Mouse (Mus musculus) forebrain, embryonic 13.5 days (tissue): ENCODE results near the gene Zdhhc23. TPM values are rescaled to one million over a fixed set of nuclear protein-coding genes. Genes with fewer than 3 reads are reported as not detected.

ENCODE experiments used
- ATAC-seq: fragments of 200-750 bp; cut with Nextera tagmentation; 2 replicates; pipeline ENCODE4 v1.8.0; 2017
- H3K27ac ChIP-seq: fragments of 300-500 bp; sonication (generic); 2 replicates; pipeline ENCODE4 v1.5.1; 2015; ENCODE audit warnings: inconsistent platforms, mild to moderate bottlenecking, moderate library complexity
- H3K27me3 ChIP-seq: fragments of 300-500 bp; sonication (generic); 2 replicates; pipeline ENCODE4 v1.6.1; 2015; ENCODE audit warnings: mild to moderate bottlenecking, inconsistent platforms
- H3K36me3 ChIP-seq: fragments of 300-500 bp; sonication (generic); 2 replicates; pipeline ENCODE4 v1.6.1; 2015; ENCODE audit warnings: mild to moderate bottlenecking, inconsistent platforms; ENCODE audit not compliant: poor library complexity, severe bottlenecking
- H3K4me1 ChIP-seq: fragments of 300-500 bp; sonication (generic); 2 replicates; pipeline ENCODE4 v1.6.1; 2015; ENCODE audit warnings: inconsistent platforms
- H3K4me2 ChIP-seq: fragments of 300-500 bp; sonication (generic); 2 replicates; pipeline ENCODE4 v1.6.1; 2015; ENCODE audit warnings: inconsistent platforms, mild to moderate bottlenecking, moderate library complexity
- H3K4me3 ChIP-seq: fragments of 300-500 bp; sonication (generic); 2 replicates; pipeline ENCODE4 v1.5.1; 2015; ENCODE audit warnings: mild to moderate bottlenecking, inconsistent platforms
- H3K9ac ChIP-seq: fragments of 300-500 bp; sonication (generic); 2 replicates; pipeline ENCODE4 v1.6.1; 2015; ENCODE audit warnings: mild to moderate bottlenecking, inconsistent platforms
- H3K9me3 ChIP-seq: fragments of 300-500 bp; sonication (generic); replicated peaks from 2 replicates; pipeline ENCODE4 v1.6.1; 2016; ENCODE audit warnings: inconsistent platforms
- WGBS: fragments of 180-500 bp; shearing (Covaris S2); methylation state at CpG from one replicate; pipeline ENCODE4 v1.1.7; 2015; 5-methylcytosine and 5-hydroxymethylcytosine counted together
- polyA plus RNA-seq: library from polyadenylated mRNA; unstranded; fragments of >200 nt; fragmentation: Nextera tagmentation; extraction: Ambion mirVana; gene quantifications from 2 replicates; pipeline ENCODE4 v1.2.1, GENCODE M21; 2015

Zdhhc23 gene
- polyA plus RNA-seq, 1 experiment from 2014 or later: 0.76 TPM

DNA sequence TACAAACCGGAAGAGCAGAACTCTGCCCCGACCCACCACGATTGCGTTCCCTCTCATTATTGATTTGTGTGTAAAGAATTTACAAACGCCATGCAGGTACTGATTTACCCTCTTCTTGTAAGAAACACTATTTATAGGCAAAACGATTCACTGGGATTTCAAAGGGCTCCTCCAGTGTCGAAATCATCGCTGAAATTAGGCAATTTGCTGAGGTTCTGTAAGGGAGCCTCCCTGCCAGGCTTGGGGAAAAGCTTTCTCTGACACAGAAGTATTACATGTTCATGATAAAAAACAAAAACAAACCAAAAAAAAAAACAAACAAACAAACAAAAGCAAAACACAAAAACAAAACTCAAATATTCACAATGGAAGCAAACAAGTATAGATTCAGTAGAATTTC lies 19.5 kb upstream of the Zdhhc23 start:
- no peaks in the 10 kb centered on the region for H3K9me3 ChIP-seq
- no peak overlapping the region for H3K9ac ChIP-seq
- H3K27ac ChIP-seq: no peak overlapping the region
- no peaks in the 10 kb centered on the region for H3K36me3 ChIP-seq
- ATAC-seq: no peak
- H3K4me3 ChIP-seq: no peak overlapping the region
- H3K4me1 ChIP-seq: no peaks in the 10 kb centered on the region
- H3K27me3 ChIP-seq: no peaks in the 10 kb centered on the region
- H3K4me2 ChIP-seq: no peak overlapping the region
- WGBS: 80% methylated on average over 8 of the region's 8 CpGs

DNA sequence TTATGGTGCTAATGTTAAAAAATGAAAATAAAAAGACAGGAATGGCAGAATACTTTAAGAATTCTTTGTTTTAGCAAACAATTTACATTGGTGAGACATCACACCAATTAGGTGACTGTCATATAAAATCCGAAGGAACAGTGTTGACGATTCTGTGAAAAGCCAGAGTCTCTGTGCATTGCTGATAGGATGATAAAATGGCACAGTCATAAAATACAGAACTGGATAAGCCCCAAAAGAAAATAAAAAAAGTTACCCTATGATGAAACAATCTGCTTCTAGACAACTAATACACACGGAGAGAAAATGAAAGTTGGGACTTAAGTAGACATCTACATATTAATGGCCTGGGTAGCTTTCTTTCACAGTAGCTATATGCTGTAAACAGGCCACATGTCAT lies 15.0 kb upstream of the Zdhhc23 start:
- no peaks in the 10 kb centered on the region for H3K36me3 ChIP-seq
- 85% methylated on average over 3 of the region's 3 CpGs for WGBS
- H3K9ac ChIP-seq: no peak overlapping the region
- no peaks in the 10 kb centered on the region for H3K27me3 ChIP-seq
- ATAC-seq: no peak
- no peak overlapping the region for H3K4me3 ChIP-seq
- no peak overlapping the region for H3K27ac ChIP-seq
- H3K9me3 ChIP-seq: no peaks in the 10 kb centered on the region
- H3K4me1 ChIP-seq: no peaks in the 10 kb centered on the region
- H3K4me2 ChIP-seq: no peak overlapping the region

DNA sequence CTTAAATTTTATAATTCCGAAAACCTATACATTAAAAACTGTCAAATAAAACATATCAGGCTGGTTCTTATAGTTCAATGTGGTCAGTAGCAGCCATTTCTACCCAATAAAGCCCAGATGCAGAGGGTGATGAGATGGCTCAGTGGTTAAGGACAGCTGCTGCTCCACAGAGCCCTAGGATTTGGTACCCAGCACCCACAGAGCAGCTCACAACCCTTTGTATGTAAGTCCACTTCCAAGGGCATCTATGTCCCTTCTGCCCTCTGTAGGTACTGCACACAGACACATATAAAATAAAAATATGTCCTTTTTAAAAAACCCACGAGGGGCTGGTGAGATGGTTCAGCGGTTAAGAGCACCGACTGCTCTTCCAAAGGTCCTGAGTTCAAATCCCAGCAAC lies 6.7 kb upstream of the Zdhhc23 start:
- 95% methylated on average over 4 of the region's 4 CpGs for WGBS
- H3K4me3 ChIP-seq: no peak overlapping the region
- H3K9ac ChIP-seq: no peak overlapping the region
- ATAC-seq: no peak
- no peak overlapping the region for H3K27ac ChIP-seq
- no peaks in the 10 kb centered on the region for H3K4me1 ChIP-seq
- no peaks in the 10 kb centered on the region for H3K36me3 ChIP-seq
- no peak overlapping the region for H3K4me2 ChIP-seq
- no peaks in the 10 kb centered on the region for H3K9me3 ChIP-seq
- H3K27me3 ChIP-seq: no peaks in the 10 kb centered on the region

DNA sequence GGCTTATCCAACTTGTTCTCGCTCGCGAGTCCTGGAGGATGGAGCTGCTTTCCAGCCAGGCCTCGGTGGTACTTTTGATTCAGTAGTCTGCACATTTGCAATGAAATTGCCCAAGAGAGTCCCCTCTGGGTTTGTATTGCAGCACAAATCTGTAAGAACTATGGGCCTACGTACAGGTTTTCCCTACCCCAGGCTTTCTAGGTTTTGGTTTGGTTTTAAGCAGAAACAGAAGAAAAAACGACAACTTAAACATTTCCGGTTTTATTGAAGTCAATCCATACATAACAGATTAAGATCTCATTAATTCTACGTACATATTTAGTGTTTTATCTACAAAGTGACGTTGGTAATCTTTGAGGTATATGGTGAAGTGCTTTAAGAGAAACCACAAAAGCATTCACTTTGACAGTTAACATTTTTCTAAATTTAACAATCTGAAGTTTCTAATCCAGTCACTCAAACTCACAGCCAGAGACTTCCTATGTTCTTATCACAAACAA lies 569 bp upstream of the Zdhhc23 start:
- ATAC-seq: no peak; the same call in 1 of the 2 replicates
- no peaks in the 10 kb centered on the region for H3K36me3 ChIP-seq
- WGBS: 29% methylated on average over 9 of the region's 9 CpGs
- peaks cover 4% of the 10 kb centered on the region; the same call in 1 of the 2 replicates for H3K4me1 ChIP-seq
- no peak overlapping the region for H3K27ac ChIP-seq
- H3K4me2 ChIP-seq: peak overlapping the region; percentile 100
- peaks cover 17% of the 10 kb centered on the region for H3K27me3 ChIP-seq
- H3K9me3 ChIP-seq: no peaks in the 10 kb centered on the region
- peak overlapping the region; percentile 75 for H3K9ac ChIP-seq
- H3K4me3 ChIP-seq: peak overlapping the region; percentile 71

DNA sequence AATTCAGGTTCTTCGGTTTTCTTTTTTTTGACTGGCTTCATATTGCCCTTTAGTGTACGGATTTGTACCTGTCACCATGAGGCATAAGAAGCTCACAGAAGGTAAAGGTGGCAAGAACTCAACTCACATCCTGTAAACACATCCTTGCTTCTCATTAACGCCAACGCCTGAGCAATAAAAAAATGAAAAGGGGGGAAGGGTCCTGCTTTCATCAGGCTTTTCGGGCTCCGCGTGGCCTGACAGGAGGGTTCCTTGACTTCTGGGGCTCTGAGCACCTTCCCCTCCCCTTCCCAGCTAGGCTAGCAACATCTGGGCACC lies 622 bp downstream of the Zdhhc23 start:
- Histone ChIP-seq H3K4me3 (peak overlapping the region; percentile 71), H3K9me3 (no peaks in the 10 kb centered on the region), H3K27me3 (peaks cover 17% of the 10 kb centered on the region), H3K9ac (peak overlapping the region; percentile 75), H3K36me3 (no peaks in the 10 kb centered on the region), H3K4me1 (peaks cover 4% of the 10 kb centered on the region; the same call in 1 of the 2 replicates), H3K4me2 (peak overlapping the region; percentile 100), H3K27ac (no peak overlapping the region)
- no peak for ATAC-seq
- WGBS: 16% methylated on average over 7 of the region's 7 CpGs

DNA sequence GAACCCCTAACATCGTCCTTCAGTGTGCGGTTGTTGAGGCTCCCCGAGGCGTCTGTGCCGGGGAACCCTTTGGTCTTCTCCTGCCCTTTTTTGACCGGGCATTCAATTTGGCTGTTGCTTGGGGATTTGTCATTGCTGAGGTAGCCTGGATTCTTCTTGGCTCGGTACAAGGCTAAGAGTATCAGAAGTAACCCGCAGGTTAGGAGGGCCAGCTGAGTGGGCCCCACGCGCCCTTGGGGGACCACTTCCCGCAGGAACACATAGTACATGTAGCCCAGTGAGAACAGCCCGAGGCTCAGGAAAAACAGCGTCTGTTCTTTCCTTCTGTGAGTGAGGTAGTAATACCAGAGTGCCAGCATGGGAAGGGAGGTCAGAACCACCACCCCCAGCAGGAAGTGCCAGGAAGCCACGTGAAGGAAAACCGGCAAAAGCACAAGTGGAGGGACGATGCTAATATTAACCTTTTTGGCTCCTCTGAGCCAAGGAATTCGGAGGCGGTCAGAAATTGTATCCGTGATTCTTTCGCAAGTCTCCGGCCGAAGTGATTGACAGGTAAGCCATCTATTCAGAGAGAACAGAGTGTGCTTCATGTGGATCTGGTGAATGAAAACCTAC lies 5.9 kb downstream of the Zdhhc23 start:
- no peaks in the 10 kb centered on the region for H3K9me3 ChIP-seq
- ATAC-seq: no peak
- WGBS: 77% methylated on average over 22 of the region's 22 CpGs
- H3K4me1 ChIP-seq: no peaks in the 10 kb centered on the region
- no peak overlapping the region for H3K4me3 ChIP-seq
- no peak overlapping the region for H3K9ac ChIP-seq
- H3K27ac ChIP-seq: no peak overlapping the region
- H3K4me2 ChIP-seq: no peak overlapping the region
- no peaks in the 10 kb centered on the region; the same call in 1 of the 2 replicates for H3K36me3 ChIP-seq
- H3K27me3 ChIP-seq: peaks cover 4% of the 10 kb centered on the region; the same call in 1 of the 2 replicates

DNA sequence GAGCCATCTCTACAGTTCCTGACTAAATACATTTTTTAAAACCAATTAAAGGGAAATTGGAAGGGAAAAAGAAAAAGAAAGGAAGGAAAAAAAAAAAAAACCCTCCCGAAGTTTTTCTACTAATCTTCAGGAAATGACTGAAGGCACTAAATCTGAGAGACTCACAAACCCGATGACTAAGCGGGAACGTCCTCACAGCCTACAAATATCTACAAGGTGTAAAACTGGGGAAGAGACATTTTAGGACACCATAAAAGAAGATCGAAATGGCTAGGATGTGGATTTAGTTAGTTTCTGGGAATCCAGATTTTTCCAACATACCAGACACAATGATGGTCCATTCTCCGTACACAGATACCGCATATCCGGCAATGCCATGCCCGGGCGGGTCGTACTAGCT lies 6.4 kb downstream of the Zdhhc23 start:
- Histone ChIP-seq H3K9ac (no peak overlapping the region), H3K4me1 (no peaks in the 10 kb centered on the region), H3K36me3 (no peaks in the 10 kb centered on the region; the same call in 1 of the 2 replicates), H3K27me3 (no peaks in the 10 kb centered on the region), H3K9me3 (no peaks in the 10 kb centered on the region), H3K4me3 (no peak overlapping the region), H3K27ac (no peak overlapping the region), H3K4me2 (no peak overlapping the region)
- ATAC-seq: no peak
- WGBS: 93% methylated on average over 11 of the region's 11 CpGs

DNA sequence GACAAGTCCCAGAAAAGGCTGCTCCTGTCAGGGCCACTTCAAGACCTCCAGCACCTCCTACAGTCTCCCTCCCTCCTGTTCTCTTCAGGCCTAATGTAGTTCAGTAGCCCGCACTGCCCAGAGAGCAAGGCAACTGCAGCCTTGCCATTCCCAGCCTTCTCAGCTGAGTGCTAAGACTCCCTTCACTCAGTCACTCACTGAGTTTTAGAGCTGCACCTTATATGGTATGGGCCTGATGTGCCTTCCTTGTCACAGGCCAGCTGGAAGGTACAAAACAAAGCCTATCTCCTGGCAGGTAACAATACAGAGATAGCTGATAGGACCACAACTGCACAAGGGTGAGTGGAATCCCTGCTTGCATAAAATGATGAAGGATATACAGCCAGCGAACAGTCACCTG lies 7.2 kb downstream of the Zdhhc23 start:
- Histone ChIP-seq H3K4me1 (no peaks in the 10 kb centered on the region), H3K9ac (no peak overlapping the region), H3K27me3 (no peaks in the 10 kb centered on the region), H3K36me3 (no peaks in the 10 kb centered on the region; the same call in 1 of the 2 replicates), H3K4me3 (no peak overlapping the region), H3K9me3 (no peaks in the 10 kb centered on the region), H3K27ac (no peak overlapping the region), H3K4me2 (no peak overlapping the region)
- ATAC-seq: no peak
- WGBS: 94% methylated on average over 2 of the region's 2 CpGs

DNA sequence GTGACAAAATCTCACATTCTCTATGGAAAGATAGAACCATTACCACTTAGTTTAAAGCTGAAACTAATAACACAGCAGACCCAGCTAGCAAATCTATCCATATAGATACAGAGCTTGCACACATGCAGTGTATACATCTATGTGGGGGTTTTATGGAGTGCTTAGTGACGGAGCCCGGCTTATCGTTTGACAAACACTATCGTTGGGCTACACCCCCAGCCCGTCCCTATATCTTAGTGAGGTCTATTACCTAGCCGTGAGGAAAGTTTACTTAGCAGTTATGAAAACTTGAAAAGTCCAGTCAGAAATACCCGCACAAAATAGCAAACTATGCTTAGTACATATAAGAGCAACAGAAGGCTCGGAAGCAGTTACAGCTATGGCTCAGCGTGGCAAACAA lies 7.8 kb downstream of the Zdhhc23 start:
- Histone ChIP-seq H3K9me3 (no peaks in the 10 kb centered on the region), H3K4me2 (no peak overlapping the region), H3K27me3 (no peaks in the 10 kb centered on the region), H3K4me3 (no peak overlapping the region), H3K27ac (no peak overlapping the region), H3K9ac (no peak overlapping the region), H3K4me1 (peaks cover 2% of the 10 kb centered on the region; the same call in 1 of the 2 replicates), H3K36me3 (no peaks in the 10 kb centered on the region; the same call in 1 of the 2 replicates)
- no peak for ATAC-seq
- 95% methylated on average over 9 of the region's 9 CpGs for WGBS

DNA sequence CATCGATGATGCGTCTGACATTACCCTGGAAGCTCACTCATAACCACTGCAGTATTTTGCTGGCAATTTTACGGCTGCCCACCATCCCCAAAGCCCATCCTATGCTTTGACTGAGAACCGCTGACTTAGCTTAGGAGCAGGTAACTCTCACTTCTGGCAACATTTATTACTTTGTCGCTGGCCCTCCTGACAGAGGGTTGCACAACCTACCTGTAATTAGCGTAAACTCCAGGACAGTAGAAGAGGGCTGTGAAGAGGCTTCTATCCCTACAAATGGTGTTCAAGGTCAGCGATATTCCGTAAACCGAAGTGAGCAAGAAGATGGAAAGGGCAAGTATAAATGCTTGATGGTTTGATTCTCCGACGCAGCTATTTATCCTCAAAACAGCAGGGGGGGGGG lies 8.4 kb downstream of the Zdhhc23 start:
- H3K4me2 ChIP-seq: no peak overlapping the region
- H3K9me3 ChIP-seq: no peaks in the 10 kb centered on the region
- H3K36me3 ChIP-seq: no peaks in the 10 kb centered on the region; the same call in 1 of the 2 replicates
- H3K9ac ChIP-seq: no peak overlapping the region
- ATAC-seq: no peak
- H3K27ac ChIP-seq: no peak overlapping the region
- H3K4me3 ChIP-seq: no peak overlapping the region
- H3K4me1 ChIP-seq: peaks cover 7% of the 10 kb centered on the region
- no peaks in the 10 kb centered on the region for H3K27me3 ChIP-seq
- WGBS: 93% methylated on average over 11 of the region's 11 CpGs

DNA sequence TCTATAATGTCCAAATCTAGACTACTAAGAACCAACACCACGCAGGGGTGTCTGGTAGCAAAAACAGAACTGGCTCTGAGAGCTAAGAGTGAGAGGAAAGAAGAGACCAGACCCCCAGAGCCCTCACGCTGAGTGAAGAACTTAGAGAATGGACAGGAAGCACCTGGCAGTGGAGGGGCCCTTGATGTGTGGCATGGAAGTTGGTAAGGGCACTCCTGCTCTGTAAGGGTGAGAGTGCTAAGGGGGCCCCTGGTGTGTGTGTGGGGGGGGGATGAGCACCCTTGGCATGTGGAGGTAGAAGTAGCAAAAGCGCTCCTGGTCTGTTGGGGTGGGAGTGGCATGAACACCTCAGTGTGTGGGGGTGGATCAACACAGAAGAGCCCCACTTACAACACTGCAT lies 9.2 kb downstream of the Zdhhc23 start:
- WGBS: 89% methylated on average over 3 of the region's 3 CpGs
- Histone ChIP-seq H3K4me3 (no peak overlapping the region), H3K9me3 (no peaks in the 10 kb centered on the region), H3K4me2 (no peak overlapping the region), H3K27me3 (no peaks in the 10 kb centered on the region), H3K4me1 (peaks cover 12% of the 10 kb centered on the region), H3K9ac (no peak overlapping the region), H3K36me3 (no peaks in the 10 kb centered on the region; the same call in 1 of the 2 replicates), H3K27ac (no peak overlapping the region)
- ATAC-seq: no peak

DNA sequence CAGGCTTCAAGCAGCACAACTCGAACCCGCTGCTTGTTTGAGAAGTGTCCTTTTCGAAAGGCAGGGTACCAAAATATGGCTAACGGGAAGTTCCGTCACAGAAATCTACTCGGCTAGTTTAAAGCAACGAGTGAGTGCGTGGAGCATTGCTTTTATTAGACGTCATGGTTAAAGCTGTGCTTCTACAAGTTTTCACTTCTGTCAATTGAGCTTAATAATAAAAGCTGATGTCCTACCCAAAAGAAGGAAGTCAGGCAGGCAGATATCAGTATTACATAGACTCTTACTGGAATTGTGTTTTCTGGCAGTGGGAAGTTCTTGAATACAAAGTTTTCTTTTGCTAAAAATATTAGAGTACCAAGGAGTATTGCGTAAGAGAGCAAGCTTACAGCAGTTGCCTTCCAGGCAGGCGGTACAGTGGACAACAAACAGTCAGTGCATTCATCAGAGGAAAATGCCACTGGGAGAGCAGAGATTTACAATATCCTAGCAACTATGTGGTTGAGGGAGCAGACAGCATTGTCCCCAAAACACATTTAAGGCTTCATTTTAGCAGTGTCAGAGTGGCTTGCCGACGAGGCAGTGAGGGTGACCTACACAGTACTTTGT lies 13.7 kb downstream of the Zdhhc23 start:
- H3K9ac ChIP-seq: no peak overlapping the region
- peak; percentile 58 for ATAC-seq

More for the DNA sequence above, 13.7 kb downstream of the Zdhhc23 start:
- Histone ChIP-seq H3K4me3 (no peak overlapping the region), H3K27ac (no peak overlapping the region), H3K27me3 (no peaks in the 10 kb centered on the region), H3K4me2 (no peak overlapping the region), H3K4me1 (peaks cover 12% of the 10 kb centered on the region), H3K9me3 (no peaks in the 10 kb centered on the region), H3K36me3 (peaks cover 6% of the 10 kb centered on the region; the same call in 1 of the 2 replicates)
- WGBS: 66% methylated on average over 13 of the region's 13 CpGs
